Mouse (Mus musculus) MEL (cell line): ENCODE measurements around the gene Ncmap. TPM values are rescaled to one million over a fixed set of nuclear protein-coding genes. Genes with fewer than 3 reads are reported as not detected.

Source experiments
- polyA plus RNA-seq, 2 experiments: library from polyadenylated mRNA; stranded (reverse) in 1 of 2; unstranded in 1 of 2; fragments of >175 nt in 1 of 2; fragments of >200 nt in 1 of 2; gene quantifications; 2 replicates each; pipeline versions ENCODE4 v1.2.1 to v1.2.4; 2012; ENCODE audit warnings: low replicate concordance in 2 of 2, low read depth in 1 of 2; ENCODE audit not compliant: insufficient read length in 2 of 2, insufficient read depth in 1 of 2, missing spikeins in 1 of 2
- total RNA-seq: library from RNA; depleted of rRNA; stranded (reverse); fragments of 300-350 nt; gene quantifications from 2 replicates; pipeline ENCODE4 v1.2.3, GENCODE M21; 2012; rRNA removed

The Ncmap gene
- total and polyA plus RNA-seq, 3 experiments: 0.08 to 0.22 TPM; not detected in 1

Other genes starting within 250 kb of the Ncmap start
- 32.9 and 51.1 TPM in 2 replicates for gene Clic4, start 125.4 kb downstream of the Ncmap start, total RNA-seq
- gene Clic4, start 125.4 kb downstream of the Ncmap start, polyA plus RNA-seq: 100 to 1,000 TPM in 1 of 2 experiments, 10 to 100 TPM in 1; 83.8 to 274 TPM
- gene Srrm1, start 44.9 kb downstream of the Ncmap start, total RNA-seq: 26.9 and 29.4 TPM in 2 replicates
- gene Srrm1, start 44.9 kb downstream of the Ncmap start, polyA plus RNA-seq: 100 to 1,000 TPM; 138 to 285 TPM
- gene Rcan3, start 35.6 kb upstream of the Ncmap start, total RNA-seq: 6.5 and 7.9 TPM in 2 replicates
- 1 to 10 TPM in 1 of 2 experiments, not detected in 1; 7.8 TPM for gene Rcan3, start 35.6 kb upstream of the Ncmap start, polyA plus RNA-seq
- not detected in 2 replicates for gene Stpg1, start 96.6 kb upstream of the Ncmap start, total RNA-seq
- under 1 TPM in 1 of 2 experiments, not detected in 1; 0.21 TPM for gene Stpg1, start 96.6 kb upstream of the Ncmap start, polyA plus RNA-seq
- 3.5 TPM in 2 replicates for gene Nipal3, start 96.8 kb upstream of the Ncmap start, total RNA-seq
- 10 to 100 TPM in 1 of 2 experiments, not detected in 1; 10.4 TPM for gene Nipal3, start 96.8 kb upstream of the Ncmap start, polyA plus RNA-seq
- gene Grhl3, start 175.4 kb upstream of the Ncmap start, total RNA-seq: not detected in 2 replicates
- gene Grhl3, start 175.4 kb upstream of the Ncmap start, polyA plus RNA-seq: not detected